Mouse (Mus musculus) liver, postnatal 0 days (tissue): Measurements from ENCODE around the gene Iqcg.

Experiments
- CTCF ChIP-seq: sonication (generic); IDR thresholded peaks from 2 replicates; pipeline ENCODE4 v1.5.1; 2016; ENCODE audit warnings: antibody characterized with exemption, low read depth
- EP300 ChIP-seq: IDR thresholded peaks from 2 replicates; pipeline ENCODE4 v1.6.1; 2016; ENCODE audit warnings: antibody characterized with exemption, low read depth, mild to moderate bottlenecking

DNA sequence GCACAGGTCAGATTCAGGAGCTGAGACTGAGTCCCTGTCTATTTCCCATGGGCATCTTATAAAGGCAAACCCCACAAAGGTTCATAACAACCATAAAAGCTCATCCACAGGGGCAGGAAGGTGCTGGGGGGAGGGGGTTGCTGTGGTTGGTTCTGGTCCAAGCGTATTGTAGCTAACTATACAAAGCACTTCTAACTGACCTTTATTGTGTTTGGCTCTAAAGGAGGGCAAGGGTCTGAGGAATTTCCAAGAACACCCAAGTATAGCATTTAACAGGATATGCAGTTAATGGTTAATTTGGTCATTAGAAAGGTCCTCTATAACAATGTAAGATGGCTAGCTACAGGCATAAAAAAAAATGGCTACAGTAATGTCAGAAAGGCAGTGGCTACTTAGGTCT lies 13.3 kb downstream of the Iqcg start:
- TF ChIP-seq CTCF, result no peak
- TF ChIP-seq EP300, result no peak
